Mouse (Mus musculus) bone marrow, adult 2 months (tissue): ENCODE results near the gene Rapgef4.

Experiments
- CTCF ChIP-seq: fragments of 200-500 bp; IDR thresholded peaks from 2 replicates; pipeline ENCODE4 v1.5.1; 2011; ENCODE audit warnings: low read length, control low read depth; ENCODE audit not compliant: control insufficient read depth, insufficient read depth
- POLR2A ChIP-seq: fragments of 200-500 bp; IDR thresholded peaks from 2 replicates; pipeline ENCODE4 v1.6.1; 2011; ENCODE audit warnings: low read depth, mild to moderate bottlenecking, control low read depth, low read length, borderline replicate concordance; ENCODE audit not compliant: control insufficient read depth

GRCm38 (mm10) chr2:72201506-72201905 lies 220.5 kb downstream of the Rapgef4 start:
- TF ChIP-seq POLR2A (no peak), CTCF (no peak)
